Mouse (Mus musculus) neural tube, postnatal 0 days (tissue): ENCODE results near the gene Chil1. TPM values are rescaled to one million over a fixed set of nuclear protein-coding genes. Genes with fewer than 3 reads are reported as not detected.

ENCODE experiments used
- polyA plus RNA-seq: library from polyadenylated mRNA; unstranded; fragments of >200 nt; fragmentation: Nextera tagmentation; extraction: Ambion mirVana; gene quantifications from 2 replicates; pipeline ENCODE4 v1.2.1, GENCODE M21; 2015

Chil1 gene
- 2.7 and 3.4 TPM in 2 replicates for polyA plus RNA-seq

GRCm38 (mm10) chr1:134182025-134182424 is at the start of gene Chil1:
TSS of gene Chil1 (plus strand) at chr1:134182176.

DNA sequence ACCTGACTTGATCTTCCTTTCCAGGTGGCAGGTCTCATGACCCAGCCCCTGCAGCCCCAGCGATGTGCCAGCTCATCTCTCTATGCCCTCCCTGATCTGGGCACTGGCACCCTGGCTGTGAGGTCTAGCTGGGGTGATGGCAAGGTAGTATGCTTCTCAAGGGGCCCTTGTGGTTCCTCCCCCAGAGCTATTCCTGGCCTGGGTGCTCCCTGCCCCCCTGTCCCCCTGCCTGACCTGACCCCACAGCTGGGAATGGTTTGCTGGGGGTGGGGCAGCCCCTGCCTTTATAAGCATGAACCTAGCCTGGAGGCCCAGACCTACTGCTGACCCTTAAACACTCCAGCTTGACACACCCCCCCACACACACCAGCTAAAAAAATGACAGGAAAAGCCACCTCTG is 11.2 kb downstream of the Chil1 start, which contains the start of gene Mybph:
Mybph (plus strand) TSS at position 323 of the 400 bp plus-strand sequence.

GRCm38 (mm10) chr1:134235391-134235921 is 53.5 kb downstream of the Chil1 start, which contains the start of gene Adora1:
TSS of gene Adora1 (minus strand) at chr1:134235431.

Other genes with a start within 250 kb of the Chil1 start
- gene Fmod, start 144.9 kb upstream of the Chil1 start, polyA plus RNA-seq = 15.7 and 28.9 TPM in 2 replicates
- gene Btg2, start 103.1 kb upstream of the Chil1 start, polyA plus RNA-seq = 15.2 and 17.9 TPM in 2 replicates
- 0.26 and 0.62 TPM in 2 replicates for gene Chit1, start 70.9 kb upstream of the Chil1 start, polyA plus RNA-seq
- gene Mybph, start 11.3 kb downstream of the Chil1 start, polyA plus RNA-seq = 0.12 TPM in 1 of 2 replicates, not detected in the other
- 41.1 and 46.1 TPM in 2 replicates for gene Adora1, start 53.3 kb downstream of the Chil1 start, polyA plus RNA-seq
- gene Myog, start 107.8 kb downstream of the Chil1 start, polyA plus RNA-seq = not detected in 2 replicates
- 31.5 and 40.2 TPM in 2 replicates for gene Ppfia4, start 150.8 kb downstream of the Chil1 start, polyA plus RNA-seq
- 77.4 and 78.9 TPM in 2 replicates for gene Tmem183a, start 179.8 kb downstream of the Chil1 start, polyA plus RNA-seq
- gene 4933406M09Rik, start 203.8 kb downstream of the Chil1 start, polyA plus RNA-seq = not detected in 2 replicates
- gene Cyb5r1, start 223.4 kb downstream of the Chil1 start, polyA plus RNA-seq = 11.5 and 11.9 TPM in 2 replicates
- 87.6 and 88.1 TPM in 2 replicates for gene Adipor1, start 233.2 kb downstream of the Chil1 start, polyA plus RNA-seq